Mouse (Mus musculus): ENCODE data around the gene Gm20604.

DNA sequence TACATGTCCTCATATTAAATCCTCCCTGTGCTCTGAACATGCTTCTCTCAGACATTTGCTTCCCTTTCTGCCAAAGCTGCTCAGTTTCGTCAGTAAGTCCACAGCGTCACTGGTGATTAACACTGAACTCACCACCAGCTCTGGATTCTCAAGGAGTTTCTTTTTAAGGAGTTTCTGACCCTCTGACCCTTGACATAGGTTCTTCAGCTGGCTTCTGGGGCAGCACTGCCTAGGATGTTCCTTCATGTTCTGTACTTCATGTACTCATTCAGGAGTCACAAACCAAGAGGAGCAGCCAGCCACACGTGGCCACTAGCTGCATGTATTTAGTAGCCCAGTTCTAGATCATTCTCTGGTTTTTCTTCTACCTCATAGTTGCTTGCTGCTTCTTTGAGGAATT is 10.2 kb downstream of the Gm20604 start:
- TF ChIP-seq CTCF (IDR thresholded peaks at IDR 0.05; ENCODE audit: extremely low read depth, insufficient read depth, low read length) (no peak), POLR2A (IDR thresholded peaks at IDR 0.05; ENCODE audit: extremely low read depth, insufficient read depth, low read length) (no peak)

All from cortical plate, adult 2 months (tissue).